9 mouse cellular contexts compared by ENCODE assay signal in genomic region chr9:56851778-56852177, GRCm38 (mm10). TPM values are rescaled to one million over a fixed set of nuclear protein-coding genes. Genes with fewer than 3 reads are reported as not detected.
DNase-seq lines count a peak whose midpoint lies in the region; ATAC-seq and TF ChIP-seq lines count a peak whose summit lies in the region.
"Had no signal": no experiment of that assay in that cellular context is flagged by ENCODE, and none has a peak within 500 bp of the region (broad histone marks: within the 10 kb centered on the region; RNA-seq: fewer than 3 reads in every experiment).

No protein-coding gene starts in this region.

- H3K4me3 ChIP-seq in kidney, embryonic 16.5 days (ENCODE audit: low read length) = no peak overlapping the region
- H3K4me3 ChIP-seq in intestine, postnatal 0 days (ENCODE audit: low read depth, low read length) = no peak overlapping the region
- H3K4me3 ChIP-seq in small intestine, adult 2 months (ENCODE audit: low read depth, low read length) = no peak overlapping the region
- no peak overlapping the region for H3K4me3 ChIP-seq in thymus, adult 2 months (ENCODE audit: control insufficient read depth, insufficient read depth, low read length)

- TF ChIP-seq POLR2A in small intestine, adult 2 months (IDR thresholded peaks at IDR 0.05; ENCODE audit: low read depth, low read length) = no peak
- no peak for TF ChIP-seq POLR2A in thymus, adult 2 months (IDR thresholded peaks at IDR 0.05; ENCODE audit: control insufficient read depth, extremely low read depth, insufficient read depth, low read length, poor library complexity)

- WGBS in kidney, embryonic 16.5 days = 30% methylated on average over 11 of the region's 11 CpGs
- WGBS in intestine, postnatal 0 days = 16% methylated on average over 11 of the region's 11 CpGs
- WGBS in small intestine, adult 2 months = 22% methylated on average over 11 of the region's 11 CpGs
- 40% methylated on average over 11 of the region's 11 CpGs for WGBS in thymus, adult 2 months

- intact Hi-C loops in gastrocnemius, postnatal 36 days (cut with DNase I) = no loop called here

- no peak overlapping the region for H3K27ac ChIP-seq in kidney, embryonic 16.5 days (ENCODE audit: low read length)
- H3K27ac ChIP-seq in intestine, postnatal 0 days (ENCODE audit: low read depth, low read length) = 0 out of 2 replicates have a peak overlapping the region, but pooled peaks have one; percentile 21
- H3K27ac ChIP-seq in small intestine, adult 2 months (ENCODE audit: insufficient read depth, low read depth, low read length) = 0 out of 2 replicates have a peak overlapping the region, but pooled peaks have one; percentile 39
- H3K27ac ChIP-seq in thymus, adult 2 months (ENCODE audit: control insufficient read depth, insufficient read depth, low read length) = no peak overlapping the region
- H3K27ac ChIP-seq: liver, embryonic 14.5 days had no signal

- peak overlapping the region; percentile 25; the same call in 1 of the 2 replicates for H3K9ac ChIP-seq in kidney, embryonic 16.5 days (replicated peaks; ENCODE audit: low read length)
- H3K9ac ChIP-seq in intestine, postnatal 0 days (ENCODE audit: low read depth, low read length) = no peak overlapping the region
- H3K9ac ChIP-seq: liver, embryonic 14.5 days had no signal

- no peaks in the 10 kb centered on the region for H3K36me3 ChIP-seq in kidney, embryonic 16.5 days (ENCODE audit: insufficient read depth, low read length)
- no peaks in the 10 kb centered on the region for H3K36me3 ChIP-seq in intestine, postnatal 0 days (ENCODE audit: control insufficient read depth, insufficient read depth)
- no peaks in the 10 kb centered on the region for H3K36me3 ChIP-seq in small intestine, adult 2 months (ENCODE audit: control insufficient read depth, insufficient read depth, low read length)
- no peaks in the 10 kb centered on the region for H3K36me3 ChIP-seq in thymus, adult 2 months (ENCODE audit: control insufficient read depth, insufficient read depth, low read length)

- no peak for TF ChIP-seq CTCF in intestine, postnatal 0 days (IDR thresholded peaks at IDR 0.05; ENCODE audit: low read depth)
- no peak for TF ChIP-seq CTCF in small intestine, adult 2 months (IDR thresholded peaks at IDR 0.05; ENCODE audit: extremely low read depth, insufficient read length, insufficient replicate concordance, low read depth, low read length)
- TF ChIP-seq CTCF in thymus, adult 2 months (IDR thresholded peaks at IDR 0.05; ENCODE audit: borderline replicate concordance, control insufficient read depth, extremely low read depth, insufficient read depth, low read length, poor library complexity) = no peak

- H3K4me1 ChIP-seq in kidney, embryonic 16.5 days (ENCODE audit: insufficient read depth, low read length) = peaks cover 7% of the 10 kb centered on the region; the same call in 1 of the 2 replicates
- H3K4me1 ChIP-seq in intestine, postnatal 0 days (replicated peaks; ENCODE audit: control insufficient read depth, insufficient read depth, low read length) = no peaks in the 10 kb centered on the region
- H3K4me1 ChIP-seq in small intestine, adult 2 months (ENCODE audit: control insufficient read depth, insufficient read depth, insufficient read length, low read length) = no peaks in the 10 kb centered on the region
- H3K4me1 ChIP-seq in thymus, adult 2 months (replicated peaks; ENCODE audit: control insufficient read depth, insufficient read depth, low read length) = no peaks in the 10 kb centered on the region

- H3K27me3 ChIP-seq in kidney, embryonic 16.5 days (ENCODE audit: insufficient read depth, low read length) = no peaks in the 10 kb centered on the region
- H3K27me3 ChIP-seq in intestine, postnatal 0 days (replicated peaks; ENCODE audit: control insufficient read depth, insufficient read depth, low read length) = no peaks in the 10 kb centered on the region
- no peaks in the 10 kb centered on the region for H3K27me3 ChIP-seq in small intestine, adult 2 months (ENCODE audit: control insufficient read depth, insufficient read depth, low read length)
- H3K27me3 ChIP-seq in thymus, adult 2 months (ENCODE audit: control insufficient read depth, insufficient read depth, low read length) = no peaks in the 10 kb centered on the region

- peak; percentile 59 for ATAC-seq in kidney, embryonic 16.5 days (ENCODE audit: low FRiP score, low TSS enrichment)
- ATAC-seq in intestine, postnatal 0 days = peak; percentile 63

- no peak overlapping the region for H3K4me2 ChIP-seq in kidney, embryonic 16.5 days (replicated peaks; ENCODE audit: low read depth, low read length)
- H3K4me2 ChIP-seq in intestine, postnatal 0 days (replicated peaks; ENCODE audit: low read depth) = no peak overlapping the region

- DNase-seq in kidney, adult 18-20 months = no peak
- DNase-seq in gastrocnemius, postnatal 36 days = peak; percentile 28 to 50
- DNase-seq in adrenal gland, postnatal 25 days = no peak
- no peak for DNase-seq in thymus, adult 2 months
- DNase-seq in layer of hippocampus, postnatal 36 days = no peak

- no peaks in the 10 kb centered on the region for H3K9me3 ChIP-seq in kidney, embryonic 16.5 days (ENCODE audit: low read length)
- no peaks in the 10 kb centered on the region for H3K9me3 ChIP-seq in intestine, postnatal 0 days (ENCODE audit: control insufficient read depth)

RNA-seq across cellular contexts. Expression of gene Odf3l1, which starts 12.7 kb away (rescaled TPM):
- 0.26 and 0.32 TPM in 2 replicates for polyA plus RNA-seq in kidney, embryonic 16.5 days (2015; fragmentation: Nextera tagmentation; extraction: Ambion mirVana)
- total RNA-seq in gastrocnemius, postnatal 36 days (2021) = not detected
- polyA plus RNA-seq in intestine, postnatal 0 days (2015; fragmentation: Nextera tagmentation; extraction: Ambion mirVana) = 0.70 and 0.97 TPM in 2 replicates
- polyA plus RNA-seq in small intestine, adult 2 months (2012; rRNA removed) = 1.0 and 2.3 TPM in 2 replicates
- total RNA-seq in adrenal gland, postnatal 25 days (2021) = 1.6 and 1.8 TPM in 2 replicates
- 2.2 TPM in 2 replicates for polyA plus RNA-seq in thymus, adult 2 months (2012; rRNA removed)
- total RNA-seq in layer of hippocampus, postnatal 36 days (2021) = not detected
- polyA plus RNA-seq: liver, embryonic 14.5 days had no signal

RNA-seq across cellular contexts. Expression of gene Cspg4, which starts 13.1 kb away (rescaled TPM):
- 30.5 and 32.6 TPM in 2 replicates for polyA plus RNA-seq in kidney, embryonic 16.5 days (2015; fragmentation: Nextera tagmentation; extraction: Ambion mirVana)
- total RNA-seq in gastrocnemius, postnatal 36 days (2021) = 1 to 10 TPM; 5.7 to 8.2 TPM
- polyA plus RNA-seq in intestine, postnatal 0 days (2015; fragmentation: Nextera tagmentation; extraction: Ambion mirVana) = 8.2 and 8.5 TPM in 2 replicates
- polyA plus RNA-seq in small intestine, adult 2 months (2012; rRNA removed) = 8.3 and 11.4 TPM in 2 replicates
- total RNA-seq in adrenal gland, postnatal 25 days (2021) = 10.0 and 10.4 TPM in 2 replicates
- polyA plus RNA-seq in thymus, adult 2 months (2012; rRNA removed) = 3.5 and 3.6 TPM in 2 replicates
- total RNA-seq in layer of hippocampus, postnatal 36 days (2021) = 10 to 100 TPM; 18.0 to 19.7 TPM

RNA-seq across cellular contexts. Expression of gene Lingo1, which starts 55.5 kb away (rescaled TPM):
- 3.2 and 4.4 TPM in 2 replicates for polyA plus RNA-seq in kidney, embryonic 16.5 days (2015; fragmentation: Nextera tagmentation; extraction: Ambion mirVana)
- total RNA-seq in gastrocnemius, postnatal 36 days (2021) = under 1 TPM; 0.35 to 0.41 TPM
- 0.72 and 0.98 TPM in 2 replicates for polyA plus RNA-seq in intestine, postnatal 0 days (2015; fragmentation: Nextera tagmentation; extraction: Ambion mirVana)
- polyA plus RNA-seq in small intestine, adult 2 months (2012; rRNA removed) = 0.38 and 0.39 TPM in 2 replicates
- total RNA-seq in adrenal gland, postnatal 25 days (2021) = 0.86 and 1.1 TPM in 2 replicates
- 5.2 and 5.3 TPM in 2 replicates for polyA plus RNA-seq in thymus, adult 2 months (2012; rRNA removed)
- total RNA-seq in layer of hippocampus, postnatal 36 days (2021) = 100 to 1,000 TPM; 235 to 257 TPM

Comparison
In these comparisons a context has a peak if more than half of its experiments do, and no peak if none do; other contexts are left out.
1. H3K27ac ChIP-seq: peak in intestine, postnatal 0 days (single experiment) and small intestine, adult 2 months (single experiment); none in kidney, embryonic 16.5 days (single experiment) and thymus, adult 2 months (single experiment).
2. DNase-seq: peak in gastrocnemius, postnatal 36 days (2 of 2); none in kidney, adult 18-20 months (single experiment), adrenal gland, postnatal 25 days (single experiment), thymus, adult 2 months (single experiment) and layer of hippocampus, postnatal 36 days (0 of 2).